Mouse (Mus musculus) cerebellum, adult 9-11 months (tissue): ENCODE results near the gene Mrnip.
"Not testable (repeated sequence)": the region's sequence is repeated elsewhere in the genome, so short reads cannot be mapped to it uniquely, and the experiment has no call there.

Experiments
- DNase-seq: peaks from one replicate; pipeline ENCODE4 v3.0.0; 2022

The Mrnip gene

GRCm38 (mm10) chr11:50174111-50174729, at the start of gene Mrnip:
Gene Mrnip, plus strand, starts transcription at chr11:50174444.
- DNase-seq: not testable (repeated sequence)

- no peak for DNase-seq
These were observed 46.5 kb upstream of the Mrnip start for GRCm38 (mm10) chr11:50127781-50128180.

- DNase-seq: peak; percentile 92
These were observed 43.2 kb upstream of the Mrnip start, which contains the start of gene Tbc1d9b for GRCm38 (mm10) chr11:50130811-50131766. Gene Tbc1d9b, plus strand, starts transcription at chr11:50131396.

- peak; percentile 57 for DNase-seq
These were observed 42.4 kb upstream of the Mrnip start for GRCm38 (mm10) chr11:50131801-50132201.

GRCm38 (mm10) chr11:50132265-50132664, 42.0 kb upstream of the Mrnip start:
- no peak for DNase-seq

GRCm38 (mm10) chr11:50134136-50134859, 39.9 kb upstream of the Mrnip start:
- DNase-seq: no peak

- peak; percentile 73 for DNase-seq
These were observed 35.9 kb upstream of the Mrnip start for GRCm38 (mm10) chr11:50138206-50138822.

GRCm38 (mm10) chr11:50139571-50139970, 34.7 kb upstream of the Mrnip start:
- DNase-seq: no peak

- no peak for DNase-seq
These were observed 28.7 kb upstream of the Mrnip start for GRCm38 (mm10) chr11:50145529-50145928.

GRCm38 (mm10) chr11:50146121-50146520, 28.1 kb upstream of the Mrnip start:
- no peak for DNase-seq

- DNase-seq: no peak
These were observed 26.8 kb upstream of the Mrnip start for GRCm38 (mm10) chr11:50147267-50147957.

- peak; percentile 54 for DNase-seq
These were observed 26.2 kb upstream of the Mrnip start for GRCm38 (mm10) chr11:50147958-50148476.

- no peak for DNase-seq
These were observed 25.0 kb upstream of the Mrnip start for GRCm38 (mm10) chr11:50149200-50149599.

GRCm38 (mm10) chr11:50149603-50150150, 24.6 kb upstream of the Mrnip start:
- no peak for DNase-seq

GRCm38 (mm10) chr11:50151374-50151773, 22.9 kb upstream of the Mrnip start:
- DNase-seq: no peak

- no peak for DNase-seq
These were observed 20.1 kb upstream of the Mrnip start for GRCm38 (mm10) chr11:50154166-50154565.

- no peak for DNase-seq
These were observed 19.3 kb upstream of the Mrnip start for GRCm38 (mm10) chr11:50154777-50155520.

- no peak for DNase-seq
These were observed 18.5 kb upstream of the Mrnip start for GRCm38 (mm10) chr11:50155785-50156184.

- DNase-seq: no peak
These were observed 17.5 kb upstream of the Mrnip start for GRCm38 (mm10) chr11:50156725-50157258.

GRCm38 (mm10) chr11:50158346-50158745, 15.9 kb upstream of the Mrnip start:
- DNase-seq: no peak

GRCm38 (mm10) chr11:50159347-50159746, 14.9 kb upstream of the Mrnip start:
- no peak for DNase-seq
